Mouse (Mus musculus) hindbrain, postnatal 0 days (tissue): ENCODE data around the gene Gcnt7. TPM values are rescaled to one million over a fixed set of nuclear protein-coding genes. Genes with fewer than 3 reads are reported as not detected.

ENCODE experiments used
- ATAC-seq: fragments of 200-750 bp; cut with Nextera tagmentation; 2 replicates; pipeline ENCODE4 v1.8.0; 2017; ENCODE audit warnings: mild to moderate bottlenecking, moderate TSS enrichment, moderate library complexity
- DNase-seq: peaks from one replicate; pipeline ENCODE4 v3.0.0-alpha.2; 2015; ENCODE audit warnings: low spot score
- H3K27ac ChIP-seq: fragments of 300-500 bp; sonication (generic); 2 replicates; pipeline ENCODE4 v1.5.1; 2014; ENCODE audit warnings: mild to moderate bottlenecking
- H3K27me3 ChIP-seq: fragments of 300-500 bp; sonication (generic); 2 replicates; pipeline ENCODE4 v1.6.1; 2014; ENCODE audit warnings: low read length, mixed read lengths; ENCODE audit not compliant: insufficient read depth
- H3K36me3 ChIP-seq: fragments of 300-500 bp; sonication (generic); 2 replicates; pipeline ENCODE4 v1.6.1; 2014; ENCODE audit warnings: low read length, mixed read lengths; ENCODE audit not compliant: insufficient read depth
- H3K4me1 ChIP-seq: fragments of 300-500 bp; sonication (generic); 2 replicates; pipeline ENCODE4 v1.6.1; 2014; ENCODE audit warnings: antibody characterized with exemption, low read length, mixed read lengths; ENCODE audit not compliant: insufficient read depth
- H3K4me2 ChIP-seq: fragments of 300-500 bp; sonication (generic); 2 replicates; pipeline ENCODE4 v1.6.1; 2014; ENCODE audit warnings: low read depth, mild to moderate bottlenecking, low read length, moderate library complexity, mixed read lengths
- H3K4me3 ChIP-seq: fragments of 300-500 bp; sonication (generic); 2 replicates; pipeline ENCODE4 v1.5.1; 2014; ENCODE audit warnings: low read length
- H3K9ac ChIP-seq: fragments of 300-500 bp; sonication (generic); replicated peaks from 2 replicates; pipeline ENCODE4 v1.6.1; 2014; ENCODE audit warnings: mild to moderate bottlenecking, low read length, moderate library complexity, mixed read lengths
- H3K9me3 ChIP-seq: fragments of 300-500 bp; sonication (generic); 2 replicates; pipeline ENCODE4 v1.6.1; 2016; ENCODE audit warnings: low read length, mixed read lengths
- CTCF ChIP-seq: IDR thresholded peaks from 2 replicates; pipeline ENCODE4 v1.5.1; 2016; ENCODE audit warnings: antibody characterized with exemption, control low read depth, low read depth
- WGBS: fragments of 180-500 bp; shearing (Covaris S2); extraction: QIAGEN DNeasy Blood & Tissue Kit; methylation state at CpG from one replicate; pipeline ENCODE4 v1.1.7; 2014; 5-methylcytosine and 5-hydroxymethylcytosine counted together
- polyA plus RNA-seq: library from polyadenylated mRNA; unstranded; fragments of >200 nt; fragmentation: Nextera tagmentation; extraction: Ambion mirVana; gene quantifications from 2 replicates; pipeline ENCODE4 v1.2.1, GENCODE M21; 2015
- total RNA-seq: library from RNA; depleted of rRNA; stranded (reverse); fragments of >200 nt; gene quantifications from 2 replicates; pipeline ENCODE4 v1.2.3, GENCODE M21; 2014

Gcnt7 gene
- total and polyA plus RNA-seq, 2 experiments from 2014 or later: 1.0 TPM; not detected in 1

GRCm38 (mm10) chr2:172433746-172434145, 24.6 kb downstream of the Gcnt7 start:
- no peak for ATAC-seq
- H3K27me3 ChIP-seq: no peaks in the 10 kb centered on the region
- no peak for DNase-seq
- no peaks in the 10 kb centered on the region for H3K9me3 ChIP-seq
- no peaks in the 10 kb centered on the region for H3K4me1 ChIP-seq
- no peak overlapping the region for H3K4me3 ChIP-seq
- H3K9ac ChIP-seq: no peak overlapping the region
- WGBS: 45% methylated on average over 5 of the region's 5 CpGs
- TF ChIP-seq CTCF: no peak
- H3K27ac ChIP-seq: no peak overlapping the region
- H3K4me2 ChIP-seq: no peak overlapping the region
- H3K36me3 ChIP-seq: no peaks in the 10 kb centered on the region

- DNase-seq: no peak
- Histone ChIP-seq H3K4me1 (no peaks in the 10 kb centered on the region), H3K4me2 (no peak overlapping the region), H3K27ac (no peak overlapping the region), H3K9me3 (no peaks in the 10 kb centered on the region), H3K27me3 (no peaks in the 10 kb centered on the region), H3K4me3 (no peak overlapping the region), H3K9ac (no peak overlapping the region), H3K36me3 (no peaks in the 10 kb centered on the region)
- 68% methylated on average over 1 of the region's 1 CpGs for WGBS
- no peak for TF ChIP-seq CTCF
- ATAC-seq: no peak
Observed at GRCm38 (mm10) chr2:172430609-172431008, 27.8 kb downstream of the Gcnt7 start.

DNA sequence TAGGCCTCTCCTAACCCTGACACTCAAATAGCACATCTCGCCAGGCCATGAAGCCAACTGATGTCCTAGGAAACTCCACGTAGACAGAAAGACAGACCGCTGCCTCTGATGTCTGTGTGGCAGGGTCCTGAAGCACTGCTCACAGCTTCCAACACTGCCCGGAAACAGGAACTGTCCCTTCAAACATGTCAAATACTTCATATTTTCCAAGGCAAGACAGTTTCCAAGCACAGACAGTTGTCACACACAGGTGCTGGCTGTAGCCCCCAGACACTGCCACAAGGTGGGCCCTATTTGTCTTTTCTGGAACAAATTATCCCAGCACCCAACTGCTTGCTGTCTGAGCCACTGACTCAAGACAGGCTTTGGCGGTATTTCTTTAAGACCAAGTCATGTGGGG, 40.2 kb downstream of the Gcnt7 start:
- Histone ChIP-seq H3K36me3 (no peaks in the 10 kb centered on the region), H3K4me1 (no peaks in the 10 kb centered on the region), H3K27ac (no peak overlapping the region), H3K27me3 (no peaks in the 10 kb centered on the region), H3K4me2 (no peak overlapping the region), H3K4me3 (no peak overlapping the region), H3K9ac (no peak overlapping the region), H3K9me3 (no peaks in the 10 kb centered on the region)
- TF ChIP-seq CTCF: no peak
- DNase-seq: no peak
- WGBS: 84% methylated on average over 5 of the region's 5 CpGs
- no peak for ATAC-seq

GRCm38 (mm10) chr2:172416876-172417275, 41.5 kb downstream of the Gcnt7 start:
- Histone ChIP-seq H3K9ac (no peak overlapping the region), H3K27ac (no peak overlapping the region), H3K36me3 (no peaks in the 10 kb centered on the region), H3K4me1 (no peaks in the 10 kb centered on the region), H3K4me3 (no peak overlapping the region), H3K27me3 (no peaks in the 10 kb centered on the region), H3K4me2 (no peak overlapping the region), H3K9me3 (no peaks in the 10 kb centered on the region)
- ATAC-seq (no peak), DNase-seq (no peak)
- no peak for TF ChIP-seq CTCF
- WGBS: 85% methylated on average over 5 of the region's 5 CpGs

- no peaks in the 10 kb centered on the region for H3K36me3 ChIP-seq
- TF ChIP-seq CTCF: no peak
- no peaks in the 10 kb centered on the region for H3K4me1 ChIP-seq
- H3K27ac ChIP-seq: no peak overlapping the region
- no peaks in the 10 kb centered on the region for H3K9me3 ChIP-seq
- H3K9ac ChIP-seq: no peak overlapping the region
- H3K4me2 ChIP-seq: no peak overlapping the region
- ATAC-seq (no peak), DNase-seq (no peak)
- 67% methylated on average over 12 of the region's 12 CpGs for WGBS
- no peaks in the 10 kb centered on the region for H3K27me3 ChIP-seq
- H3K4me3 ChIP-seq: no peak overlapping the region
Observed at GRCm38 (mm10) chr2:172416218-172416617, 42.2 kb downstream of the Gcnt7 start.

- Histone ChIP-seq H3K9ac (no peak overlapping the region), H3K27me3 (no peaks in the 10 kb centered on the region)
- WGBS: 50% methylated on average over 5 of the region's 5 CpGs
Observed at GRCm38 (mm10) chr2:172413894-172414293, 44.5 kb downstream of the Gcnt7 start.

DNA sequence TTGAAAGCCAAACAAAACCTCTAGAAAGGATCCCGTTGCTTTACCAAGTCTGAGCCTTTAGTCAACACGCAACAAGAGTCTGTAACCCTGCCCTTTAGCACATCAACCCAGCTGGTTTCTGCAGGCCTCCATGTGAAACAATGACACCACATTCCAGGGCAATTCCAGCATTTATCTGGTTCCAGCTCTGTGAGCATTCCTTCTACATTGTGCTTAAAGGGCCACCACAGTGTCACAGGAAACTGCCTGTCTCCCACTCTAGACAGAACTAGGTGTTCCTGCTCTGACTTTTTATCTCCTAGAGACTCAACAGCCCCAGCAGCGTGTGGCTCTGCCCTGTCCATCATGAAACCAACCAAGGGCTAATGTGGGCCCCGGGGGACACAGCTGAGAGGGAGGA, 45.1 kb downstream of the Gcnt7 start:
- no peak for ATAC-seq
- Histone ChIP-seq H3K4me1 (no peaks in the 10 kb centered on the region), H3K9me3 (no peaks in the 10 kb centered on the region), H3K9ac (no peak overlapping the region), H3K4me3 (no peak overlapping the region), H3K4me2 (no peak overlapping the region), H3K36me3 (no peaks in the 10 kb centered on the region), H3K27ac (no peak overlapping the region), H3K27me3 (no peaks in the 10 kb centered on the region)
- TF ChIP-seq CTCF: no peak
- WGBS: 24% methylated on average over 4 of the region's 4 CpGs
- DNase-seq: no peak

More at GRCm38 (mm10) chr2:172413894-172414293, 44.5 kb downstream of the Gcnt7 start:
- Histone ChIP-seq H3K36me3 (no peaks in the 10 kb centered on the region), H3K27ac (no peak overlapping the region), H3K4me3 (no peak overlapping the region), H3K4me1 (no peaks in the 10 kb centered on the region), H3K4me2 (no peak overlapping the region), H3K9me3 (no peaks in the 10 kb centered on the region)
- ATAC-seq (no peak), DNase-seq (no peak)
- no peak for TF ChIP-seq CTCF
